19 mouse cellular contexts compared by ENCODE assay signal in genomic region chr9:77931740-77932139, GRCm38 (mm10). TPM values are rescaled to one million over a fixed set of nuclear protein-coding genes. Genes with fewer than 3 reads are reported as not detected.
DNase-seq lines count a peak whose midpoint lies in the region; ATAC-seq and TF ChIP-seq lines count a peak whose summit lies in the region.
"Had no signal": no experiment of that assay in that cellular context is flagged by ENCODE, and none has a peak within 500 bp of the region (broad histone marks: within the 10 kb centered on the region; RNA-seq: fewer than 3 reads in every experiment).

No protein-coding gene starts in this region.

- 73% methylated on average over 5 of the region's 5 CpGs for WGBS in midbrain, embryonic 11.5 days
- 71% methylated on average over 5 of the region's 5 CpGs for WGBS in midbrain, embryonic 15.5 days
- 79% methylated on average over 5 of the region's 5 CpGs for WGBS in forebrain, embryonic 14.5 days
- 76% methylated on average over 5 of the region's 5 CpGs for WGBS in hindbrain, postnatal 0 days

- H3K27me3 ChIP-seq in midbrain, embryonic 11.5 days (ENCODE audit: control insufficient read depth, insufficient read depth, low read length), result no peaks in the 10 kb centered on the region
- no peaks in the 10 kb centered on the region for H3K27me3 ChIP-seq in midbrain, embryonic 15.5 days (replicated peaks)
- no peaks in the 10 kb centered on the region for H3K27me3 ChIP-seq in forebrain, embryonic 14.5 days (replicated peaks; ENCODE audit: control insufficient read depth, insufficient read depth, low read length)
- H3K27me3 ChIP-seq in hindbrain, postnatal 0 days (ENCODE audit: insufficient read depth, low read length), result no peaks in the 10 kb centered on the region
- H3K27me3 ChIP-seq: embryonic facial prominence, embryonic 15.5 days had no signal

- ATAC-seq in midbrain, embryonic 11.5 days (ENCODE audit: low FRiP score), result peak; percentile 51
- no peak; the same call in 1 of the 2 replicates for ATAC-seq in midbrain, embryonic 15.5 days (replicated peaks)
- no peak for ATAC-seq in forebrain, embryonic 14.5 days
- 0 out of 2 replicates have a peak, but pooled peaks have one; percentile 12 for ATAC-seq in hindbrain, postnatal 0 days
- no peak for ATAC-seq in erythroblast, adult 5-6 weeks (replicated peaks; ENCODE audit: low FRiP score, poor library complexity, severe bottlenecking)

- intact Hi-C loops in heart, postnatal 10 days (cut with DNase I), result no loop called here

- DNase-seq in heart, adult 11 months, result peak; percentile 89
- DNase-seq in heart, postnatal 10 days, result no peak
- DNase-seq in midbrain, embryonic 11.5 days (ENCODE audit: low spot score, missing footprints), result no peak
- DNase-seq in forebrain, embryonic 14.5 days (ENCODE audit: low spot score), result no peak
- no peak for DNase-seq in hindbrain, postnatal 0 days (ENCODE audit: low spot score)
- no peak for DNase-seq in embryo, embryonic 10 days (ENCODE audit: low spot score)
- DNase-seq: B cell, adult 2 months; cerebellum, adult 18-20 months; gastrocnemius, postnatal 25 days; kidney, adult 9 months; kidney, postnatal 4 days; layer of hippocampus, postnatal 36 days; left cerebral cortex, postnatal 4 days; lung, postnatal 10 days; retina, postnatal 1 day had no signal

- TF ChIP-seq CTCF in hindbrain, postnatal 0 days (IDR thresholded peaks at IDR 0.05; ENCODE audit: low read depth), result no peak

- no peak overlapping the region for H3K4me3 ChIP-seq in midbrain, embryonic 11.5 days (ENCODE audit: low read depth, low read length)
- no peak overlapping the region for H3K4me3 ChIP-seq in midbrain, embryonic 15.5 days
- H3K4me3 ChIP-seq in forebrain, embryonic 14.5 days (ENCODE audit: low read depth, low read length), result no peak overlapping the region
- H3K4me3 ChIP-seq in hindbrain, postnatal 0 days (ENCODE audit: low read length), result no peak overlapping the region
- H3K4me3 ChIP-seq: embryonic facial prominence, embryonic 15.5 days had no signal

- H3K9ac ChIP-seq in midbrain, embryonic 11.5 days (ENCODE audit: low read length), result no peak overlapping the region
- H3K9ac ChIP-seq in midbrain, embryonic 15.5 days, result no peak overlapping the region
- H3K9ac ChIP-seq in forebrain, embryonic 14.5 days (ENCODE audit: low read length), result 0 out of 2 replicates have a peak overlapping the region, but pooled peaks have one; percentile 0
- no peak overlapping the region for H3K9ac ChIP-seq in hindbrain, postnatal 0 days (replicated peaks; ENCODE audit: low read length)
- H3K9ac ChIP-seq: embryonic facial prominence, embryonic 15.5 days; liver, embryonic 14.5 days had no signal

- H3K36me3 ChIP-seq in midbrain, embryonic 11.5 days (ENCODE audit: control insufficient read depth, insufficient read depth, low read length), result no peaks in the 10 kb centered on the region
- no peaks in the 10 kb centered on the region for H3K36me3 ChIP-seq in midbrain, embryonic 15.5 days (replicated peaks)
- no peaks in the 10 kb centered on the region for H3K36me3 ChIP-seq in forebrain, embryonic 14.5 days (ENCODE audit: control insufficient read depth, insufficient read depth, low read length)
- no peaks in the 10 kb centered on the region for H3K36me3 ChIP-seq in hindbrain, postnatal 0 days (ENCODE audit: insufficient read depth, low read length)
- H3K36me3 ChIP-seq: embryonic facial prominence, embryonic 15.5 days had no signal

- H3K4me1 ChIP-seq in midbrain, embryonic 11.5 days (ENCODE audit: control insufficient read depth, insufficient read depth, low read length), result peaks cover 10% of the 10 kb centered on the region
- peaks cover 19% of the 10 kb centered on the region for H3K4me1 ChIP-seq in midbrain, embryonic 15.5 days
- 0 out of 2 replicates have a peak, but pooled peaks cover 2% of the 10 kb centered on the region for H3K4me1 ChIP-seq in forebrain, embryonic 14.5 days (ENCODE audit: control insufficient read depth, insufficient read depth, low read length)
- no peaks in the 10 kb centered on the region for H3K4me1 ChIP-seq in hindbrain, postnatal 0 days (ENCODE audit: insufficient read depth, low read length)

- no peaks in the 10 kb centered on the region for H3K9me3 ChIP-seq in midbrain, embryonic 11.5 days (ENCODE audit: control insufficient read depth, low read length)
- no peaks in the 10 kb centered on the region for H3K9me3 ChIP-seq in midbrain, embryonic 15.5 days
- no peaks in the 10 kb centered on the region for H3K9me3 ChIP-seq in forebrain, embryonic 14.5 days (replicated peaks; ENCODE audit: control insufficient read depth, low read length)
- H3K9me3 ChIP-seq in hindbrain, postnatal 0 days (ENCODE audit: low read length), result no peaks in the 10 kb centered on the region
- H3K9me3 ChIP-seq: embryonic facial prominence, embryonic 15.5 days had no signal

- peak overlapping the region; percentile 57; the same call in 1 of the 2 replicates for H3K27ac ChIP-seq in midbrain, embryonic 11.5 days (ENCODE audit: low read depth, low read length)
- no peak overlapping the region for H3K27ac ChIP-seq in midbrain, embryonic 15.5 days
- H3K27ac ChIP-seq in forebrain, embryonic 14.5 days (ENCODE audit: low read depth, low read length), result no peak overlapping the region
- H3K27ac ChIP-seq in hindbrain, postnatal 0 days, result 0 out of 2 replicates have a peak overlapping the region, but pooled peaks have one; percentile 36
- H3K27ac ChIP-seq: embryonic facial prominence, embryonic 15.5 days; liver, embryonic 14.5 days had no signal

- H3K4me2 ChIP-seq in midbrain, embryonic 11.5 days, result no peak overlapping the region
- H3K4me2 ChIP-seq in midbrain, embryonic 15.5 days, result no peak overlapping the region
- H3K4me2 ChIP-seq in forebrain, embryonic 14.5 days (ENCODE audit: low read length), result no peak overlapping the region
- H3K4me2 ChIP-seq in hindbrain, postnatal 0 days (ENCODE audit: low read depth, low read length), result no peak overlapping the region
- H3K4me2 ChIP-seq: embryonic facial prominence, embryonic 15.5 days had no signal

RNA-seq across cellular contexts. Expression of gene Elovl5, which starts 14.6 kb away (rescaled TPM):
- total RNA-seq in heart, postnatal 10 days (2021), result 10 to 100 TPM; 53.9 to 56.7 TPM
- 98.2 and 105 TPM in 2 replicates for polyA plus RNA-seq in midbrain, embryonic 11.5 days (2014; fragmentation: Nextera tagmentation; extraction: Ambion mirVana)
- polyA plus RNA-seq in midbrain, embryonic 15.5 days (2015; fragmentation: Nextera tagmentation; extraction: Ambion mirVana), result 58.7 and 62.0 TPM in 2 replicates
- 65.4 and 66.9 TPM in 2 replicates for polyA plus RNA-seq in forebrain, embryonic 14.5 days (2014; fragmentation: Nextera tagmentation; extraction: Ambion mirVana)
- 90.5 and 92.4 TPM in 2 replicates for total RNA-seq in hindbrain, postnatal 0 days (2014; rRNA removed)
- polyA plus RNA-seq in hindbrain, postnatal 0 days (2015; fragmentation: Nextera tagmentation; extraction: Ambion mirVana), result 70.7 and 71.6 TPM in 2 replicates
- 19.0 and 21.7 TPM in 2 replicates for total RNA-seq in erythroblast, adult 5-6 weeks (2015; ENCODE audit: low replicate concordance)
- 22.0 and 22.2 TPM in 2 replicates for total RNA-seq in erythroblast, adult 5-6 weeks (2017; ENCODE audit: low replicate concordance)

Comparison
In these comparisons a context has a peak if more than half of its experiments do, and no peak if none do; other contexts are left out.
1. ATAC-seq: peak in midbrain, embryonic 11.5 days (single experiment) and hindbrain, postnatal 0 days (single experiment); none in midbrain, embryonic 15.5 days (single experiment), forebrain, embryonic 14.5 days (single experiment) and erythroblast, adult 5-6 weeks (single experiment).
2. H3K27ac ChIP-seq: peak in midbrain, embryonic 11.5 days (single experiment) and hindbrain, postnatal 0 days (single experiment); none in midbrain, embryonic 15.5 days (single experiment) and forebrain, embryonic 14.5 days (single experiment).